Mouse (Mus musculus): ENCODE data around the gene Tpk1.

DNA sequence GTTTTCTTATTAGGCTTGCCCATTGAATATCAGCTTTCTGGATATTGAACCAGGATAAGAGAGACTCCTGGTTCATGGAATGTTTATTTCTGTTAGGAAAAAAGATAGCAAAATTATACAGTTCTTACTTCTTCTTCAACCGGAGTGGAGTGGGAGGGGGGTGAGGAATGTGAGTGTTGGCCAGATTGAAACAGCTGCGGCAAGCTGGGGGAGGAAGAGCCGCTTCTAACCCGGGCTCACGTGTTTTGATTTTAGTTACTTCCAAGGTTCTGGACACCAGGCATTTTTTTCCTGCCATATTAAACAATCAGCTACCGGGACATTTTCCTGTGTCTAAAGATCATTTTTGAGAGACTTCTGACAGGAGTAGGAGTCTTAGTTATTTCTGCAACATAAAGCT lies 356.0 kb downstream of the Tpk1 start:
- TF ChIP-seq CTCF (IDR thresholded peaks at IDR 0.05; ENCODE audit: low read depth) (no peak), EP300 (IDR thresholded peaks at IDR 0.05; ENCODE audit: low read depth) (no peak)
